Mouse (Mus musculus) ES-E14 (cell line): ENCODE results near the gene Gga3. TPM values are rescaled to one million over a fixed set of nuclear protein-coding genes. Genes with fewer than 3 reads are reported as not detected.

Source experiments
- DNase-seq: peaks from one replicate; pipeline ENCODE4 v3.0.0-alpha.2; 2013; ENCODE audit warnings: low read depth, low spot score
- H3K27ac ChIP-seq: 2 replicates; pipeline ENCODE4 v1.5.1; 2012; ENCODE audit warnings: low read depth, mild to moderate bottlenecking, low read length, moderate library complexity, mixed read lengths; ENCODE audit not compliant: poor library complexity, insufficient read depth, severe bottlenecking
- H3K36me3 ChIP-seq: 2 replicates; pipeline ENCODE4 v1.6.1; 2012; ENCODE audit warnings: mild to moderate bottlenecking, low read length, moderate library complexity, mixed read lengths; ENCODE audit not compliant: control insufficient read depth, poor library complexity, insufficient read depth, severe bottlenecking
- H3K4me1 ChIP-seq, 2 experiments: fragments of 150-350 bp in 1 of 2; sonication (generic) in 1 of 2; 2 replicates each; pipeline ENCODE4 v1.6.1; 2012; ENCODE audit warnings: low read length in 2 of 2, mild to moderate bottlenecking in 1 of 2, mixed read lengths in 1 of 2; ENCODE audit not compliant: control insufficient read depth in 2 of 2, insufficient read depth in 2 of 2, poor library complexity in 1 of 2
- H3K4me3 ChIP-seq, 2 experiments: fragments of 150-350 bp in 1 of 2; sonication (generic) in 1 of 2; 2 replicates each; pipeline ENCODE4 v1.5.1; 2012; ENCODE audit warnings: low read length in 2 of 2, low read depth in 1 of 2, mild to moderate bottlenecking in 1 of 2, mixed read lengths in 1 of 2; ENCODE audit not compliant: insufficient read depth in 1 of 2, poor library complexity in 1 of 2, severe bottlenecking in 1 of 2
- H3K9ac ChIP-seq: 2 replicates; pipeline ENCODE4 v1.6.1; 2012; ENCODE audit warnings: low read depth, mild to moderate bottlenecking, low read length, mixed read lengths; ENCODE audit not compliant: poor library complexity, insufficient read depth, severe bottlenecking
- H3K9me3 ChIP-seq: fragments of 150-350 bp; sonication (generic); 2 replicates; pipeline ENCODE4 v1.6.1; 2012; ENCODE audit warnings: low read depth, mild to moderate bottlenecking, low read length; ENCODE audit not compliant: control insufficient read depth, insufficient read depth
- CHD2 ChIP-seq: IDR thresholded peaks from 2 replicates; pipeline ENCODE4 v1.6.1; 2014; ENCODE audit warnings: mild to moderate bottlenecking, low read depth, low read length, inconsistent platforms
- HCFC1 ChIP-seq: IDR thresholded peaks from 2 replicates; pipeline ENCODE4 v1.6.1; 2012; ENCODE audit warnings: low read length, inconsistent platforms, borderline replicate concordance; ENCODE audit not compliant: insufficient read depth
- MAFK ChIP-seq: IDR thresholded peaks from 2 replicates; pipeline ENCODE4 v1.6.1; 2014; ENCODE audit warnings: mild to moderate bottlenecking, low read depth, low read length, inconsistent platforms; ENCODE audit not compliant: insufficient read depth
- ZC3H11A ChIP-seq: IDR thresholded peaks from 2 replicates; pipeline ENCODE4 v1.6.1; 2012; ENCODE audit warnings: low read depth, mild to moderate bottlenecking, inconsistent platforms, low read length, borderline replicate concordance
- ZNF384 ChIP-seq: IDR thresholded peaks from 2 replicates; pipeline ENCODE4 v1.6.1; 2012; ENCODE audit warnings: low read depth, low read length, inconsistent platforms
- in situ Hi-C, 2 experiments: fragments of 600-800 bp; cut with MboI; formaldehyde crosslinking; loops; one replicate each; pipeline ENCODE4 v1.15.1; 2025; ENCODE audit warnings: low sequenced_read_pairs in 2 of 2, inconsistent platforms in 1 of 2; ENCODE audit not compliant: unreplicated experiment in 2 of 2
- total RNA-seq: library from RNA; depleted of rRNA; stranded (reverse); fragments of 300-350 nt; gene quantifications from 2 replicates; pipeline ENCODE4 v1.2.3, GENCODE M21; 2012

Gene Gga3
- total RNA-seq, 1 experiment = 31.7 TPM

DNA sequence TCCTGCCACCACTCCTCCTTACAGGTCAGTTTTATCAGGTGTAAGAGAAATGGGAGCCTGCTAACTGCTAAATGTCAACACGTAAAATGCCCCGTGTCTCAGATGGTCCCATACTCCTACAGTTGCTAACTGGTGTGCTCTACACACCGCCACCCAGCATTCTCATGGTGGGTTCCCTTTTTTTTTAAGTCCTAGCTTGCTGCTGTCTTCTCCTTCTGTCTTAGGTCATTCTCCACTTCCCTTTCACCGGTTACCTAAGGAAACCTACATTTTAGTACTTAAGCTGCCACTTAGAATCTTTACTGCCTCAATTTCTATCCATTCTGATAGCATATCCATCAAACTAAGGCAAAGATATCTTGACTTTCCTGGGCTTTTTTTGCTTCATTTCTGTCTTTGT, 2.7 kb downstream of the Gga3 start:
- H3K4me3 ChIP-seq = no peak overlapping the region
- in situ Hi-C loops = no loop called here
- H3K4me1 ChIP-seq = peaks cover 2 to 3% of the 10 kb centered on the region in 2 experiments; a peak in 1 of 4 replicates
- no peak overlapping the region for H3K27ac ChIP-seq
- H3K9me3 ChIP-seq = no peaks in the 10 kb centered on the region
- DNase-seq = no peak
- TF ChIP-seq ZNF384 (no peak), CHD2 (no peak), MAFK (no peak), ZC3H11A (no peak), HCFC1 (no peak)
- H3K9ac ChIP-seq = no peak overlapping the region
- peaks cover 16% of the 10 kb centered on the region for H3K36me3 ChIP-seq

DNA sequence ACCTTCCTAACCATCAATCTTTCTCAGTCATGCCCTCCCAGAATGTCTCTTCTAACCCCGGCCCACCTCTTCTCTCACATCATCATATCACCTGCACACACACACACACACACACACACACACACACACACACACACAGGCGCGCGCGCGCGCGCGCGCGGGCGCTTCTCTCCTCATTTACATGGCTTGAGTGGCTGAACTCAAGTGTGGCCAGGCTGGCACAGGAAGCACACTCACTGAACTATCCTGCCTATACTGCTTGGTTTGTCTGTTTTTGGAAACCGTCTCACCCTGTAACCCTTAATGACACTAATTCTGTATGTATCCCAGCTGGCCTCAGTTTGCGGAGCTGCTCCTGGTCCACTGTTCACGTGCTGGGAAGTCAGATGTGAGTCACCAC, 3.1 kb downstream of the Gga3 start:
- Histone ChIP-seq H3K4me1 (peaks cover 2 to 3% of the 10 kb centered on the region in 2 experiments; a peak in 1 of 4 replicates), H3K9me3 (no peaks in the 10 kb centered on the region), H3K36me3 (peaks cover 11% of the 10 kb centered on the region; the same call in 1 of the 2 replicates), H3K4me3 (no peak overlapping the region), H3K9ac (no peak overlapping the region), H3K27ac (no peak overlapping the region)
- in situ Hi-C loops = no loop called here
- DNase-seq = no peak
- TF ChIP-seq MAFK = no peak
- TF ChIP-seq HCFC1 = no peak
- no peak for TF ChIP-seq ZNF384
- no peak for TF ChIP-seq ZC3H11A
- no peak for TF ChIP-seq CHD2

DNA sequence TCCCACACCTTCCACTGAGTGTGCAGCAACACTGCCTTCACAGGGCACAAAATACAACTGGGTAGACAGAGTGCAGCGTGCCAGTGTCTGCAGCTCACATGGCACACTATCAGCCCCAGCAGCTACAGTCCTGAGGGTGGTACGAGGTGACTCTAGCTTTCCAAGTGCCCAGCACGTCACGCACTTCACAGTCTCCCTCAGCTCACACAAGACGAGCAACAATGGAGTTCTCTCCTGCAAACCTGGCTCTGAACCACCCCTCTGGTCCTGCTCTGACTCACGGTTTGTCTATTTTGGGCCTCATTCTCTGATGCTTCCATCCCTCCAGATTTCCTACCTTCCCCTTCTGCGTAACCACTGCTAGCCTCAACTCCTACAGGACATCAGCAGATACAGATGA, 4.1 kb downstream of the Gga3 start:
- Histone ChIP-seq H3K4me3 (no peak overlapping the region), H3K27ac (no peak overlapping the region), H3K4me1 (peaks cover 2 to 3% of the 10 kb centered on the region in 2 experiments; a peak in 1 of 4 replicates), H3K9me3 (no peaks in the 10 kb centered on the region), H3K36me3 (peaks cover 12% of the 10 kb centered on the region), H3K9ac (no peak overlapping the region)
- no peak for DNase-seq
- TF ChIP-seq MAFK = no peak
- TF ChIP-seq CHD2 = no peak
- TF ChIP-seq HCFC1 = no peak
- no peak for TF ChIP-seq ZC3H11A
- TF ChIP-seq ZNF384 = no peak
- in situ Hi-C loops = no loop called here

DNA sequence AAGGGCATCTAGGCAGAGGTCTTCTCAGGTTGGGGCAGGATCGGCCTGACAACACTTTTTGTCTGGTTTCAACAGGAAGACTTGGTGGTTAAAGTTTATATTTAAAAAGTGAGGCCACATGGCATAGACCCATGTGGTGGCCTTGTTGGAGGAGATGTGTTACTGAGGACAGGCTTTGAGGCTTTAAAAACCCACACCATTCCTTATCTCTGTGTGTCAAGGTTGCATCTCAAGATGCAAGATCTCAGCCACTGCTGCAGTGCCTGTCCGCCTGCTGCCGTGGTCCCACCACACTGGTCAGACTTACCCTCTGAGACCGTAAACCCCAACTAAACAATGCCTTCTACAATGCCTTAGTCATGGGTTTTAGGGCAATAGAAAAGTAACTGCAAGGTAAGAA, 5.5 kb downstream of the Gga3 start:
- Histone ChIP-seq H3K9me3 (no peaks in the 10 kb centered on the region), H3K27ac (no peak overlapping the region), H3K4me3 (no peak overlapping the region), H3K4me1 (peaks cover 2 to 3% of the 10 kb centered on the region in 2 experiments; a peak in 1 of 4 replicates), H3K36me3 (peaks cover 25% of the 10 kb centered on the region), H3K9ac (no peak overlapping the region)
- TF ChIP-seq CHD2 (no peak), HCFC1 (no peak), MAFK (no peak), ZNF384 (no peak), ZC3H11A (no peak)
- in situ Hi-C loops = no loop called here
- no peak for DNase-seq

DNA sequence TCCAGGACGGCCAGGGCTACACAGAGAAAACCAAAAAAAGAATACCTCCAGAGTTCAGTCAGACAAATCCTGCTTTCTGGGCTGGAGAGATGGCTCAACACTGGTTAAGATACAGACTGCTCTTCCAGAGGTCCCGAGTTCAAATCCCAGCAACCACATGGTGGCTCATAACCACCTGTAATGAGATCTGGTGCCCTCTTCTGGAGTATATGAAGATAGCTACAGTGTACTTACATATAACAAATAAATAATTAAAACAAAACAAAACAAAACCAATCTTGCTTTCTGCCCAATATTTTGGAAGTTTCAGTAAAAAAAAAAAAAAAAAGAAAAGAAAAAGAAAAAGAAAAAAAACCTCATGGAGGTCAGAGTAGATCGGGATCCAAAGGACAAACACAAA, 8.6 kb downstream of the Gga3 start:
- H3K4me1 ChIP-seq = peaks cover 0 to 9% of the 10 kb centered on the region in 2 experiments; a peak in 2 of 4 replicates

More for the DNA sequence above, 8.6 kb downstream of the Gga3 start:
- H3K36me3 ChIP-seq = peaks cover 41% of the 10 kb centered on the region
- no peaks in the 10 kb centered on the region for H3K9me3 ChIP-seq
- TF ChIP-seq ZC3H11A (no peak), CHD2 (no peak), MAFK (no peak), ZNF384 (no peak), HCFC1 (no peak)
- no peak for DNase-seq
- H3K4me3 ChIP-seq = no peak overlapping the region
- in situ Hi-C loops = no loop called here
- H3K9ac ChIP-seq = no peak overlapping the region
- H3K27ac ChIP-seq = no peak overlapping the region
